Mouse (Mus musculus) embryo, embryonic 11 days (tissue): ENCODE results near the gene Mfsd6.

Source experiments
- DNase-seq: peaks from one replicate; pipeline ENCODE4 v3.0.0-alpha.2; 2015

The Mfsd6 gene

DNA sequence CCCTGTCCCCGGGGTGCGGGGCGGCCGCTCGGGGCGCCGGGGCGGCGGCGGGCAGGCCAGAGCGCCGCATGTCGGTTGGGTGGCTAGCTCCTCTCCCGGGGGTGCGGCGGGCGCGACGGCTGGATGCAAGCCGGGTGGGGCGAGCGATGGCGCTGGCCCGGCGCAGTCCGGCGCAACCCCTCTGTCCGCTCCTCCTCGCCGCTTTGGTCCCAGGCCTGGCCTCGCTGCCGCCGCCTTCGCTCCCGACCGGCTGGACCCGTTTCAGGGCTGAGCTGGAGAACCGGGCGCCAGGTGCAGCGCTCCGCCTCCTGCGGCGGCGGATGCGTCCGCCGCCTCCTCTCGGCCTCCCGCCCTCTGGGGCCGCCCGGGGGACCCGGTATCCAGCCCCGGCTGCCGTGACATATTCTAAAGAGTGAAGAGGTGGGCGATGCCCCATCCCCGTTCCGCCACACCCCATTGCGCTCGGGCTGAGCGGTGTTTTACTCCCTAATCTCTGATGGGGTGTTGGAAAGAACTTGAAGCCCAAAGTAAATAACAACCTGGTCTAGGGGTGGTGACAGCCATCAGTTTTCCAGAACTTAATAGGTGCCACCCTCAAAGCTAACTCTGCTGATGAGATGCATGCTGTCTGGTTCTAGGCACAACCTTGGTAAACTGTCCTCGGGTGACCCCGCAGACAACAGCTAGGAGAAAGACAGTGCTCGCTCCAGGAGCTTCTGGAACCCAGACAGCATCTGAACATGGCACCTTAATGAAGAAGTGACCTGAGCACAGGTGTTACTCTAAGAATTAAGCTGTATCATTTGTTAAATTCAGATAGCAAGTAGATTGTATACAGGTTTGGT, at the start of gene Mfsd6:
Mfsd6 (minus strand) TSS at position 407 of the 845 bp plus-strand sequence.
- DNase-seq = peak; percentile 54

DNA sequence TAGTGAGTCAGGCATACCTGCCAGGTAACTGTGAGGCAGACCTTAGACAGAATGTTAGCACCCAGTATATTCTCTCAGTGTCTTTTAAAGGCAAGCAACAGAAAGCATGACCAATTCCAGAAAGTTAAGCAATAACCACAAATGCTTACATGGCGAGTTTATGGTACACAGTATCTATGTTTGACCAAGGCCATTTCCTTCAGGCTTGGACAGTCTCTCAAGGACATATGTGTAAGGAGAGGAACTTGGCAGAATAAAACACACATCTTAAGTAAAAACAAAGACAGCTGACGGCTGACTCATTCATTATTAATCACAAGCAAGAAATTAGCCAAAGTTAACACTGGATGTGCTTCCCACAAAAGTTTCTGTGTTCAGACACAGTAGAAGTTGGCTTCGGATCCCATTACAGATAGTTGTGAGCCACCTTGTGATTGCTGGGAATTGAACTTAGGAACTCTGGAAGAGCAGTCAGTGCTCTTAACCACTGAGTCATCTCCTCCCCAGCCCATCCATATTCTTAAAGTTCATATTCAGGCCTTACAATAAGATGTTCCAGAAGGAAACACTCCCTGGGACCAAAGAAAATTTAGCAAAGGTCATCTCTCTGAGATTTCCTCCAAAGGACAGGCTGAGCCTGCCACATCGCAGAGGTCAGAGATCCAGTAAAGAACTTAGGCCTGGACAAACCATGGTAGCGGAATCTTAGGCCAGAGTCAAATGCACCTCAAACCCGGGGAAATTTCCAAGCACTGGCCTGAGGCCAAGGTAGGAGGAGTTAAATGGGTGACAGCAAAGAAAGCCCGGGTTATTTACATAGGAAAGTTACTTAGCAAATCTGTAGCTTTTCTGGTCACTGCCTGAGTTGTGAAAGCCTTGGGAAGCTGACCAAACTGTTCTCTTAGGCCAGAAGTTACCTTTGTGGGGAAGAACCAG, 38.2 kb upstream of the Mfsd6 start:
- no peak for DNase-seq

DNA sequence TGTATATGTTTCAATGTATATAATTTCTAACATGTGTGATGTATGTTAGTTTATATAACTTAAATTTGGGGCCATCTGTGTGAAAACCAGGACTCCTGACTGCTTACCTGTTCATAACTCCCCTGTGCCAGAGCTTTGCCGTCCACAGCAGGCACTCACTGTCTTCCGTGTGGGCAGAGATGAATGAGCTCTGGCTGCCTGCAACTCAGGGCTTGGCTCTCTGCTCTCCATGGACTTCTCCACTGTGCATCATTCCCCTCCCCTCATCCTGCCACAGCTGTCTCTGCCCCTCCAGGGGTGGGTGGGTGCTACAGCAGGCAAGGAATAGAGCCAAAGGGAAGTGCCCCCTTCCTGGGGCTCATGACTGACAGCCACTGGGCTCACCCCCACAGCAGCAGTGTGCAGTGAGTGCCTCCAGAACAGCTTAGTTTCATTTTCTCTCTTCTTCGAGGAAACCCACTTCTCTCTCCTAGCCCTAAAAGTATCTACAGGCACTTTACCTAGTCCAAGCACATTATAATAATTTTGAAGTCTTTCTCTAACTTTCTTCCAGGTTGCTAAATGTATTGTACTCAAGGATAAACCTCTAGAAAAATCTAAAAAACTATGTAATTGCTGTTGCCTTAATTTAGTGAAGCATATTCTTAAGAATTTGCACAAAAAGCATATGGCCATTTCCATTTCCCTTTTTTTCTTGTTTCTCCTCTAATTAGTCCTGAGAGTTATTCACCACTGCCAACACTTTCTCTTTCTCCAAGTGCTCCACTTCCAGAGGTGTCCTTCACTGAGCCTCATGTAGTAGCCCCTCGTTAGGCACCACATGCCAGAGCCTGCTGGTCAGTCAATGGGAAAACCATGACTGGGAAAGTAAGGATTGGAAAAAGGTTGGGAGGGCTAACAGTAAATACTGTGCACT, 36.9 kb upstream of the Mfsd6 start:
- no peak for DNase-seq

DNA sequence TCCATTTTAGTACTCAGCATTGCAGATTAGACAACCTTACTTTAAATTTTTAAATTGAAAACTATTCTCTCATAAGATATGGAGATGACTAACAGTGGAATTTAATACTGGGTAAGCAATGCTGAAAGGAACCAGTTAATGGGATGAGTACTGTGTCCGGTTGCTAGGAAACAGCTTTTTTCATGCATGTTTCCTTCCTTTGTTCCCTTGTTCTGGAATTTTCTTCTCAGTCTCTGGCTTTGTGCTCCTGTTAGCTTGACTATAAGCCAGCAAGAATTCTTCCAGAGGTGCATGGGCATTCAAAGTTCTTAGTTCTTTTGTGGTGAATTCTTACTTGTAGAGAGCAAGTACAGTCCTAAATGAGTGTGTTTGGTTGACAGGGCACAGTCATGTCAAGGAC, 30.9 kb upstream of the Mfsd6 start:
- peak; percentile 19 for DNase-seq

DNA sequence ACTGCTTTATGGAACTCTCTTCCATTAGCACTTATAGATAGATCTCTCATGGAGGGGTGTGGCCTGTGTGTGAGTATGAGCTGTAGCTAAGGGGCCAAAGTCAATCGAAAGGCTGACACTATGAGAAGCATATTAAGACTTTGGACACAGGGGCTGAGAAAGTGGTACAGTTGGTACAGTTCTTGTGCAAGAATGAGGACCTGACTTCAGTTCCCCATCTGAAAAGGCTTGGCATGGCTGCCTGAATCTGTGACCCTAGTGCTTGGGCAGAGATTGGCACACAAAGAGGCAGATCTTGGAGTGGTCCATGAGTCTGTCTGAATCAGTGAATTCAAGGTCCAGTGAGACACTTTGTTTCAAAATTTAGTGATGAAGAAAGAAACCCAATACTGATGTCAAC, 27.1 kb upstream of the Mfsd6 start:
- no peak for DNase-seq

DNA sequence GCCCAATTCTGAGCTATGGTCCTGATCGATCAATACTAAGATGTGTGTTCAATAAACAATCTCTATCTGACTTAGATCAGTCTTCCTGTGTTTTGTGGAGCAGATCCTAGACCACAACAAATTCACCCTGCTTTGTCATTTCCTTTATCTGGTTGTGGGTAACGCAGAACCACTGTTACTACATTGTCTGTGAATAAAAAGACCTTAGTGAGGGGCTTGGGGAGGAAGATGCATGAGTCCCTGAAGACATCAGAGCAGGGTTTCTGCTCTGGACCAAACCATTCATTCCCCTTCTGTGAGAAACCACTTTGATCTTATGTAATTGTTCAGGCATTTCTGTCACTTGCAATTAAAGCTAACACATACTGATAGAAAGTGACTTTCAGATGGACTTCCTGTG, 26.6 kb upstream of the Mfsd6 start:
- no peak for DNase-seq

DNA sequence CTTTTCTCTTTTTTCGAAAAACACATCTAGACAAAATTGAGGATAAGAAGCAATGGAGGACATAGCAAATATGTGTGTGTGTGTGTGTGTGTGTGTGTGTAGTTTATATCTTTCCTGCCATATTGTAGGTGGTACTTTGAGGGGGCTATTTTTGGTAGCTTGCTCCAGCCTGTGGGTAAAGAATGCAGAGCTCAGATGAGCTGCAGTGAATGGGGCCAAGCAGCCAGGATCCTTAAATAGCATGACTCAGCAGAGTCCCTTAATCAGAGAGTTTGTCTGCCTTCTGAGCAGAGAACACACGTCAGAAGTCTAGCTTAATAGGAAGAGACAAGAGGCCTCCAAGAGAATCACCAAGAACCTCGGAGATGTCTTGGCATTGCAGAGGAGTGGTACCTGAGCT, 25.4 kb upstream of the Mfsd6 start:
- no peak for DNase-seq

DNA sequence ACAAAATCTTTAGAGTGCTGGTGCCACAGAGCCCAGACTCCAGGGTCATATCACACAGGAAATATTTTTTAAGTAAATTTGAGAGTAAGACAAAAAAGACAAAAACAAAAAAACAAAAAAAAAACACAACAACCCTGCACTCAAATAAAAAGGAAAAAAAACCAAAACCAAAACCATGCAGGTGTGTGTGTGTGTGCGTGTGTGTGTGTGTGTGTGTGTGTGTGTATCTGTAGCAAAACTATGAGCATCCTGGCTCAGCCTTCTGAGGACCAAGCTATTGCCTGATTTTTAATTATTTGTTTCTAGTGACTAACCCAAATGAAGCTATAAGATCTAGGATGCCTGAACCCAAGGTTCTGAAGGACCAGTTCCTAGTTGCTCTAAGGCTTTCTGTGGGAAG, 24.4 kb upstream of the Mfsd6 start:
- DNase-seq = no peak

DNA sequence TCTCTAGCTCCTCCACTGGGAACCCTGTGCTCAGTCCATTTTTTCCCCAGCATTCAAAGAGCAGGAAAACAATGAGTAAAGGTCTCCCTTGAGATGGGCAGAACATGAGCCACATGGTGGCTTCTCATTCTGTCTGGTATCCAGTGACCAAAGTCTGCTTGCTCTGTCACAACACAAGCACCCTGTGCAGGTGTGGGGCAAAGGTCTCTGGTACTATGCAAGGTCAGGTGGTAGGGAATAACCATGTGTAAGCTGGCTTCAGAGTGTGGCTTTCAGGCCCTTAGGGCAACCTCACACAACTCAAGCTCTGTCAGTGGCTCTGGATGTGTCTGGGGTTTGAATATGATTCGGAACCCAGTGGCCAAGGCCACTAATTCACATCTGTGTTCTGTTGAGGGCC, 22.7 kb upstream of the Mfsd6 start:
- DNase-seq = no peak

DNA sequence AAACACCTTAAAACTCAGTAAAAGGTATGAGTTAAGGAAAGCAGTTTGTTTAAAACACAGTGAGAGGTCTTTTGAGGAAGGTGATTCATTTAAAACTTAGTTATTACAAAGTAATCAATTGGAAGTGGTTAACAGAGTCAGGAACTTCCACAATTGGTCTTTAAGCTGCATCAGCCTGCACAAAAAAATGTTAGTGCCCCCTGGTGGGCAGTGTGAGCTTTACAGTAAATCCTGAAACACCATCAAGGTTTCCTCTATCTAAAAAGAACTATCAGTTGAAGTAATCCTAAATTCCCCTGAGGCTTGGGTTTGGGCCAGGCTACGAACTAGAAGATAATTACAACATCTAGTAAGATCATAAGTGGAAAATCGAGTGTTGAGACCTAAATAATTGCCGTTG, 21.0 kb upstream of the Mfsd6 start:
- DNase-seq = peak; percentile 70

DNA sequence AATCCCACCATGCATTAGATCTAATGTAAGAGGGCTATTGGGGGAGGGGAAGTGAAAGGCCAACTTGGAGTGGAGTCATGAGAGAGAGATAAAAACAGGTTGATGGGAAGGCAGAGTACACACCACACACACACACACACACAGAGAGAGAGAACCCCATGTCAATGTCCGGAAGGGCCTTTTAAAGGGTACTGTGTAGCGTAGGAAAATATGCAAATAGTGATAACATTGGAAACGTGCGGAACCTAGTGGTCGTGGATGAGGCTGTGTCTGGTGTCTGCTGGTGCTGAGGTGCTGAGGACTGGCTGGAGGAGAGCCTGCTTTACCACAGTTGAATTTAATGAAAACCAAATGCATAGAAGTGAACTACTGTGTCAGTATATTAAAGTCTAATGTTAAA, 15.3 kb upstream of the Mfsd6 start:
- no peak for DNase-seq

DNA sequence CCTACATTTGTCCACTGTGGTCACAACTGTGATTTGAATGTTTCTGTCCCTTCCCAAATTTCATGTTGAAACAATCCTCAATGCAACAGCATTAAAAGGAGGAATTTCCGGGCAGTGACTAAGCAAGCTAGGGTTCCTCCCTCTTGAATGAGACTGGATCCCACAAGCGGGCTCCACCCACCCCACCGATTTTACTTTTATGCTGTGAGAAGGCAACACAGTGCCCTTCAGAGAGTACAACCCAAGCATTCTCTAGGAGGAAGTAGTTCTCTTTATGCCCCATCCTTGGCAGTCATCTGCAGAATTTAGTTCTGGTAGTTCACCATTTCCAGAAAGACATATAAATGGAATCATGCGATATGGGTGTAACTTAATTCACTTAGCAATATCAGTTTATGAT, 6.9 kb upstream of the Mfsd6 start:
- no peak for DNase-seq

DNA sequence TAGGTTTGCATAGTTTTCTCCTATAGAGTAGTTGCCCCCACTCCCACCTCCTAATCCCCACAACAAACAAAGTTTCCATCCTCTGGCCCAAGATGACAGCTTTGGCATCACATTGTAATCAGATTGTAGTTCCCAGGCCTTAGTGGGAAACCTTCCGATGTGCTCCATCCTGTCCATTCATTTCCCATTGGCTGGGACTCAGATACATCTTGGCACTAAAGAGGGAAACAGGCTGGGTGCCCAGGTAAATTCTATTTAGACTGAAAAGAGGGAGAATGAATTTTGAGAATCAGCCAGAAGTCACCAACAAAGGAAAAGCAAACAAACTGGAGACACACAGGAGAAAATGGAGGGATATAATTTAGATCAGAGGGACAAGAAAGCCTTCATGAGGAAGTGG, 3.0 kb upstream of the Mfsd6 start:
- DNase-seq = no peak

DNA sequence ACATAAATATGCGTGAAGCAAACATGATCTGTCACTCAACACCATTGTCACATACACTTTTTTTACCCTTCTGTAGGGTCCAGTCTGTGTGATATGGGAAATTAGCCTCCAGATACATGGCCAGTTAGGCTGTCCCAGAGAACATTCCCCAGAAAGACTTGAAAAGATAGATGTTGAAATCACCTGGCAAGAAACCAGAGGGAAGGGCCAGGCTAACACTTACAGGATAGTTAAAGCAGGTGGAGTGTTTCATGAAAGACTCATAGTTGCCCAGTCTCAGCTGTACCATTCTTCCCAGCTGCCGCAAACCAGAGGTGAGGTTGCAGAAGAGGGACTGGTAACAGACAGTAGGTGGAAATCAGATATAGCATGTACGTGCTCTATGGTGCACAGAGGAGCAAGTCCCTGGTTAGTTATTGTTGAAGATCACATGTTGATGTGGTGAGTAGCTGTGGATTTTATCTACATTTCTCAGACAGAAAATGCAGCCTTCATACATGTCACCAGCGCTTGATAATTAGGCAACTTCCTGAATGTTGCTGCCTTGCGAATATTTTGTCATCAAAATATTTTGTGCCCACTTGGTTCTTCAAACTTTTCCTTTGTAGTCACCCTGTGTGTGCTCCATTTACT, 1.7 kb upstream of the Mfsd6 start:
- DNase-seq = no peak

DNA sequence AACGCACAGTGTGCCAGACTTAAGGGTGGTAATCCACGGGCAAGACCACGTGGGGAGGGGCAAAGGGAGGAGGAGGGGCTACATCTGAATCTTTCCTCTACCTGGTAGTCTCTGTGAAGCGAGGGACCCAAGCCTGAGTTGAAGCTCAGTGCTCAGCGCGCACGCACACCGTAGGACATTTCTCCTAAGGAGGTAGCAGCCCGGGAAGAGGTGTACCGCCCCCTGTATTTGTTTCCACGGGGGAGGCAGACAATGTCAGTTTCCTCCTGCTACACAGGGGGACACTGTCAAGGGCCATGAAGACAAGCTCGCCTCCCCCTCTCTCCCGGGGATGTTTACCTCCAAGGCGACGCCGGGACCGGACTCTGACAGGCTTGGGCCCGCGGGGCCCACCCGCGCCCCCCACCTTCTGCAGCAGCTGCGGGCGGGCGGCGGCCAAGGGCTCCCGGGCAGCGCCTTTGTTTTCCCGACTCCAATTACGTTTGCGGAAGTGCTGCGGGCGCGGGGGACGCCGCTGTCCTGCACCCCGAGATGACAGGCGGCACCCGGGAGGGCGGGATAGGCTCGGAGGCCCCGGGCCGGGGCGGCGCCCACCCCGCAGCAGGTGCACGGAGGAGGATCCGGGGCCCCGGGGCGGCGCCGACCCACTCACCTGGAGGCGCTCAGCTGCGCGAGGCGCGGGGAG, 749 bp downstream of the Mfsd6 start:
- peak; percentile 50 for DNase-seq

DNA sequence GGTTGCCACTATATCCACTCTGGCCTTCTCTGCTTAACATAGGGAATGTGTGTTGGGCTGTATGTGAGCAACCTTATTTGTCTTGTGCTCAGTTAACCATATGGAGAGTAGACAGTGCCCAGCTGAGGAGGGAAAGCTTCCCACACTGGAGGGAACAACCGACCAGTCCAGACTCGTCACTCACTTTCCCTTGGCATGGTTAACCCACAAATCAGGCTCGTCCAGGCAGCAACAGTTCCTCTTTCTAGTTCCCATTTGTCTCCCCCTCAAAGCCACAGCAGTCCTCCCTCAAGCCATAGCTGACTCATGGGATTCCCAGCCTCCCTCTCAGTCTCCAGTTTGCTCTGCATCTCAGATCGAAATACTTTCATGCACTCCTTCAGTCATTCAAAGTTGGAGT, 4.7 kb downstream of the Mfsd6 start:
- DNase-seq = no peak

DNA sequence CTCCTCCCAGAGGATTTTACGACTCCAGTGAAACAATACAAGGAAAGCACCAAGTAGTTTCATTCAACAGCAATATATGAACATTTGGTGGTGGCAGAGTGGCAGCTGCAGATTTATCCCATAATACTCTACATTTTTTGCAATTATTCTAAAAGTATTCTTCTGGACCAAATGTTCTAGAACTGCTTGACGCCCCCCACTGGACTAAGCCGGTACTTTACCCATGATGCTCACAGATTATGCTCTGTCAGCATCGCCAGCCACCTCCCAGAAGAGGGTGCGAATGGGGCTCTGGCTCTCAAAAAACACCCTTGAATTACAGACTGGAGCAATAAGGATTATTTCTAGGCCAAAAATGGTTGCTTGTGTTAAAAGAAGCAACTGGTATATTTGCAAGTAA, 8.2 kb downstream of the Mfsd6 start:
- DNase-seq = no peak

DNA sequence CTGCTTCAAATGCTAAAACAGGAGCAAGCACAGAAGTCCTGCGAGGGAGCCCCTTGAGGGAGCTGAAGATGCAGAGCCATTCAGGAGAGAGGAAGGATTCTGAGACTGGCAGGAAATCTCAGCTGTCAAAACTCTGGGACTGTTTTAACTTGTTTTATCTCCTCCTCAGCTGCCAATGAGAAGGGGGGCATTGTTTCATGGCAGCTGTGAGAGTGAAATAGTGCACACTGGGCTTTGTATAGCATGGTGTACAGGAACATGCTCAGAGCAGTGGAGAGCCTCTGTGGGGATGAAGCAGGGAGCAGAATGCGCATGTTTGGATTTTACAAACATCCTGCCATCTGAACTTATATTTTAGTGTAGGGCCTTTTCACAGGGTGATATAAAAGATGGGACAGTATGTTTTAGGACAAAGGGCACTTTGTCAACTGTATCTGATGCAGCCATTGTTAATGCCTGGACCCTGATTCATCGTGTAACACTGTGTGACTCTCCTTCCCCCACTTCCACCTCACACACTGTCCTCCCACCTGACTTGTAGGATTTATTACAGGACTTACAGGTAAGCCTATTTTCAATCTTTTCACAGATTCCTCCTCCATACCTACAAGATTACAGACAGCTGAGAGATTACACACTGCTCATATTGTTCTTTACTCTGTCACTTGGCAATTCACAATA, 9.1 kb downstream of the Mfsd6 start:
- peak; percentile 25 for DNase-seq

DNA sequence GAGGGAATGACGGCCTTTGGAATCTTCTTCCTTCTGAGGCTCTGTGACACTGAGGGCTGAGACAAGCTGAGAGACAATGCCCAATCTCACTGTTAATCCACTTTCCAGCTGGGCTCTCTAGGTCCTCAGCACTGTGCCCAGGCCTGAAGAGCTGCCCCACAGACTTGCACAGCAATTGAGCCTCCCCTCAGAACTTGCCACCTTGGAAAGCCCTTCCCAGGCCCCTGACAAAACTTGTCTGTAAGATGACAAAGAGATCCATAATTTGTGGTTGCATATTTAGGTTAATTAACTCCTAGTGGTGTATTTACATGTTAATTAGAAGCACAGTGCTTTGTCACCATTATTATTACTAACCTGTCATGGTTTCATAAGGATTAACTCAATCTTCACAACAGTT, 12.8 kb downstream of the Mfsd6 start:
- no peak for DNase-seq

DNA sequence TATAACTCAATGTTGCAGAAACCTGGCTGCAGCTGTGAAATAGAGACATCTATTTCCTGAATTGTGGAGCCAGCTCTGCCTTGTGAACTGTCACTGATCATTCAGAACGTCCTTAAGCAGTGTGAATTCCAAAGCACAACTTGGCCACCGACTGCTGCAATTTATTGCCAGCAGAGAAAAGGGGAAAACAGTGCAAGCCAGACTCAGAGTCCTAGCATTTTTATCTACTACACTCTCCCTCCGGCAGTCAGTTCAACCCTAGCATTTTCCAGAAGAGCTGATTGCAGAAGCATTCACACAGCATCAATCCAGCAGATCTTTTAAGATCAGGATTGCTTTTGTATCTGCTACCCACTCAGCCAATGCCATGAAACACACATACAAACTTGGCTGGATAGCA, 13.2 kb downstream of the Mfsd6 start:
- no peak for DNase-seq

DNA sequence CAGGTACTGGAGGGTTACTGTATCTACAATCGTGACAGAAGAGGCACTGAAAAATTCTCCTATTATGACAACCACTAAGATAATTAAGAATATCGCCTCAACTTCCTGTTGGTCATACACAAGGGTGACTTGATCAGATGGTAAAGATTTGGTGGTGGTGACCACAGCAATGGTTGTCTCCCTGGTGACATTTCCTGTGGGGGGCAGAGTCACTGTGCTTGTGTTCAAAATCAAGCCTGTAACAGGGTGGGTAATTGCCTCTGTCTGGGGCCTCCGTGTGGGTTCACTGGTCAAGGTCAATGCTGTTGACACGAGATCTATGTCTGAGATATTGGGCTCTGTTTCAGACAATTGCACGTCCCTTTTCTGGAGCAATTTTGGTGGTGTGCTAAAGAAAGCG, 18.5 kb downstream of the Mfsd6 start:
- no peak for DNase-seq
